Mouse (Mus musculus) embryonic facial prominence, embryonic 15.5 days (tissue): ENCODE data around the gene Efcab7. TPM values are rescaled to one million over a fixed set of nuclear protein-coding genes. Genes with fewer than 3 reads are reported as not detected.

Source experiments
- ATAC-seq: fragments of 200-750 bp; cut with Nextera tagmentation; 2 replicates; pipeline ENCODE4 v1.8.0; 2017; ENCODE audit warnings: low read depth, moderate TSS enrichment; ENCODE audit not compliant: insufficient number of reproducible peaks, low FRiP score, low TSS enrichment
- H3K27ac ChIP-seq: fragments of 300-500 bp; sonication (generic); replicated peaks from 2 replicates; pipeline ENCODE4 v1.5.1; 2015; ENCODE audit warnings: mild to moderate bottlenecking, inconsistent platforms
- H3K27me3 ChIP-seq: fragments of 300-500 bp; sonication (generic); 2 replicates; pipeline ENCODE4 v1.6.1; 2015; ENCODE audit warnings: inconsistent platforms
- H3K36me3 ChIP-seq: fragments of 300-500 bp; sonication (generic); 2 replicates; pipeline ENCODE4 v1.6.1; 2015; ENCODE audit warnings: mild to moderate bottlenecking, inconsistent platforms
- H3K4me1 ChIP-seq: fragments of 300-500 bp; sonication (generic); 2 replicates; pipeline ENCODE4 v1.6.1; 2015; ENCODE audit warnings: inconsistent platforms
- H3K4me2 ChIP-seq: fragments of 300-500 bp; sonication (generic); replicated peaks from 2 replicates; pipeline ENCODE4 v1.6.1; 2015; ENCODE audit warnings: mild to moderate bottlenecking, inconsistent platforms
- H3K4me3 ChIP-seq: fragments of 300-500 bp; sonication (generic); replicated peaks from 2 replicates; pipeline ENCODE4 v1.5.1; 2015; ENCODE audit warnings: mild to moderate bottlenecking, inconsistent platforms
- H3K9ac ChIP-seq: fragments of 300-500 bp; sonication (generic); 2 replicates; pipeline ENCODE4 v1.6.1; 2015; ENCODE audit warnings: inconsistent platforms
- H3K9me3 ChIP-seq: fragments of 300-500 bp; sonication (generic); replicated peaks from 2 replicates; pipeline ENCODE4 v1.6.1; 2016; ENCODE audit warnings: inconsistent platforms
- WGBS: fragments of 180-500 bp; shearing (Covaris S2); methylation state at CpG from one replicate; pipeline ENCODE4 v1.1.7; 2015; 5-methylcytosine and 5-hydroxymethylcytosine counted together
- polyA plus RNA-seq: library from polyadenylated mRNA; unstranded; fragments of >200 nt; fragmentation: Nextera tagmentation; extraction: Ambion mirVana; gene quantifications from 2 replicates; pipeline ENCODE4 v1.2.1, GENCODE M21; 2015

Gene Efcab7
- polyA plus RNA-seq, 1 experiment from 2014 or later = 27.8 TPM

DNA sequence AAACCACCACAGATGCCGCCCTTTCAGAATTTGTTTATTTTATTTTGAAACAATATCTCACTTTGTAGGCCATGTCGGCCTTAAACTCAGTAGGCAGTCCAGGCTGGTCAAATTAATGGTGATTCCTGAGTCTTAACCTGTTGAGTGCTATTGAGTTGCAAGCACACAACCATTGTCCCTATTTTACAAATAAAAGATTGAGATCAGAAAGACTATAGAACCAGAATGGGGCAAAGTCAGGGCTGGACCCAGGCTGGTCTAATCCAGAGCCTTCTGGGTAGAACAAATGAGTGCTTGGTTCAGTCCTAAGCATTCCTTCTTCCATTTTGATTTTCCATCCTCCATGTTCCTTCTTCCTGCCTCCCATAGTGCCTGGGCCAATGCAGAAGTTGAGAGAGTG is 117.5 kb downstream of the Efcab7 start:
- Histone ChIP-seq H3K27me3 (no peaks in the 10 kb centered on the region), H3K36me3 (no peaks in the 10 kb centered on the region), H3K4me3 (no peak overlapping the region), H3K9me3 (no peaks in the 10 kb centered on the region), H3K9ac (no peak overlapping the region), H3K4me1 (no peaks in the 10 kb centered on the region), H3K4me2 (no peak overlapping the region), H3K27ac (no peak overlapping the region)
- WGBS = 77% methylated on average over 2 of the region's 2 CpGs
- no peak for ATAC-seq

DNA sequence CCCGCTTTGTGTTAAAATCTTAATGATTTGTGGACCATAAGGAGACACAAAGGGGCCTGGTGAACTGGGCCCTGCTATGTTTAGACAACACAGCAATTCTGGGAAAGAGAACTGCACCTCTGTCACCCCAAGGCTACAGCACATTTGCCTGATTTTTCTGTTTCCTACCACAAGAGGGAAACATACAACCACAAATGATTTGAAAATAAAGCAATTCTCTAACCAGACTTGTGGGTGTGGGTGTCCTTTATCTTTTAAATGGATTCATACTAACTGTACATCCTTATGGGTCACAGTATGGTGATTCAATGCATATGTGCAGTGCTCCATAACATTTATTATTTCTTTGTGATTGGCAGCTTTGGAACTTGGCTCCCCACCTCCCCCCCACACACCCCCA is 118.2 kb downstream of the Efcab7 start:
- no peaks in the 10 kb centered on the region for H3K27me3 ChIP-seq
- no peaks in the 10 kb centered on the region for H3K9me3 ChIP-seq
- no peak overlapping the region for H3K4me2 ChIP-seq
- no peaks in the 10 kb centered on the region for H3K36me3 ChIP-seq
- no peak overlapping the region for H3K9ac ChIP-seq
- no peaks in the 10 kb centered on the region for H3K4me1 ChIP-seq
- no peak overlapping the region for H3K4me3 ChIP-seq
- H3K27ac ChIP-seq = no peak overlapping the region
- 86% methylated on average over 1 of the region's 1 CpGs for WGBS
- no peak for ATAC-seq

DNA sequence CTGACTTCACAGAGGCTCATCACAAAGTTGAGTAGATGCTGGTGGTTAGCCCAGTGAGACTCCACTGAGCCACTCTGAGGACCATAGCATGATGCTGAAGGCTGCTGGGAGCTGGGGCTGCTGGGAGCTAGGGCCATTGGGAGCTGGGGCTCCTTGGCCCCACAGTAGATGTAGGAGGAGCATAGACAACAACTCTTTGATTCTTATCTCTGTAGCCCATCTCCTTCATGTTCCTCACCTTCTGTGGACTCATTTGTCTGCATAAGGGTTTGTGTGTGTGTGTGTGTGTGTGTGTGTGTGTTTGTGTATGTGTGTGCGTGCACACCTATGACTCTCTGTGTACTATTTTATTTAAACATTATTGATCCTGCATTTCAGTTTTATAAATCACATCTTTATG is 118.9 kb downstream of the Efcab7 start:
- Histone ChIP-seq H3K27me3 (no peaks in the 10 kb centered on the region), H3K9ac (no peak overlapping the region), H3K27ac (no peak overlapping the region), H3K9me3 (no peaks in the 10 kb centered on the region), H3K4me1 (no peaks in the 10 kb centered on the region), H3K4me3 (no peak overlapping the region), H3K4me2 (no peak overlapping the region), H3K36me3 (no peaks in the 10 kb centered on the region)
- ATAC-seq = no peak
- 96% methylated on average over 1 of the region's 1 CpGs for WGBS

DNA sequence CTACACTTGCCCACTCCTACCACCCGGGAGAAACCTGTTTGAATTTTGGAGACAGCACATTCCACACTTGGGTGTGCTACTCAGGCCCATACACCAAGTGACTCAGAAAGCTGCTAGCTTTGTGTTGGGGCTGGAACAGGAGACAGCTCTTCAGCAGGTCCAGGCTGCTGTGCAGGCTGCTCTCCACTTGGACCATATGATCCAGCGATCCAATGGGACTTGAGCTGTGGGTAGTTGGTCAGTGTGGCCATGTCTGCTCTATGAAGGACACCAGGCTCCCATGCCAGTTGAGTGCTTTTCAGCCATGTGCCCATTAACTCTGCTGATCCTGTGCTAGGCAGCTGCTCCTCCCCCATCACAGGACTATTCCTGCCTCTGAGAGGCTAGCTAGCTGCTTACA is 124.9 kb downstream of the Efcab7 start:
- Histone ChIP-seq H3K27me3 (no peaks in the 10 kb centered on the region), H3K4me1 (no peaks in the 10 kb centered on the region)
- 89% methylated on average over 2 of the region's 2 CpGs for WGBS

DNA sequence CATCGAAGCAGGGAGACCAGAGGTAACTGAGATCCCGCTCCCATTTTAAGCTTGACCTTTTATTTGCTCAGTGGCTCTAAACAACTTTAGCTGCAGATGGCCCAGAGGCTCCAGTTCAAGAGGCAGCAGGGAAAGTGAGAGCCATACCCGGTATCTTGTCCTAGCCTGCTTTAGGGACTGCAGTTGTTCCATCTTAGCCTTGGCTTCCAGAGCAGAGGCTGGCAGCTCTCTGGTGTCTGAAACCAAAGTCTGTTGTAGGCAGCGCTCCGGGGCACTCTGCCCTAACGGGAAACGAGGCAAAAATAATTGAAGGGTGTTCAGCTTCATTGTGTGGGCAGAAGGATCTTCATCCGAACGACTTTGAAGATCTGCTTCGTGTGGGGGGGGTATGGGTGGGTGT is 126.4 kb downstream of the Efcab7 start:
- H3K4me2 ChIP-seq = no peak overlapping the region
- no peaks in the 10 kb centered on the region for H3K27me3 ChIP-seq
- 75% methylated on average over 10 of the region's 10 CpGs for WGBS
- H3K36me3 ChIP-seq = no peaks in the 10 kb centered on the region
- H3K4me3 ChIP-seq = no peak overlapping the region
- H3K27ac ChIP-seq = no peak overlapping the region
- H3K9ac ChIP-seq = no peak overlapping the region
- ATAC-seq = no peak
- H3K9me3 ChIP-seq = no peaks in the 10 kb centered on the region
- no peaks in the 10 kb centered on the region for H3K4me1 ChIP-seq

More for the DNA sequence above, 124.9 kb downstream of the Efcab7 start:
- Histone ChIP-seq H3K27ac (no peak overlapping the region), H3K9me3 (no peaks in the 10 kb centered on the region), H3K4me3 (no peak overlapping the region), H3K9ac (no peak overlapping the region), H3K4me2 (no peak overlapping the region), H3K36me3 (no peaks in the 10 kb centered on the region)
- ATAC-seq = no peak

DNA sequence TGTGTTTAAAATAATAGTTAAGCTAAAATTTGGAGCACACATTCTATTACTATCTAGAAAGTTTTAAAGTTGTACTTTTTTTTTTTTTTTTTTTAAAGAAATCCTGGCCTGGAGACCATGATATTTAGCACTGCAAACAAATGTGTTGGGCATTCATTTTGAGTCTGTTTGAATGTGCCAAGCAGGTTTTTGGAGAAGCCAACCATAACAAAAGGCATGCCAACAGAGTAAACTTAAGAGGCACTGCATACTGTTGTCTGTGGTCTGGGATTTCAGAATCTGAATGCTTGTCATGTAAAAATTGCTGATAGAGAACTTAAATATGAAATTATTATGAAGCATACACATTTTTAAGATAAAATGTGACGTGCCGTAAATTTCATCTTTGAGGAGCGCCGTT is 128.2 kb downstream of the Efcab7 start:
- Histone ChIP-seq H3K27ac (no peak overlapping the region), H3K4me3 (no peak overlapping the region), H3K36me3 (no peaks in the 10 kb centered on the region), H3K27me3 (no peaks in the 10 kb centered on the region), H3K9me3 (no peaks in the 10 kb centered on the region), H3K4me1 (no peaks in the 10 kb centered on the region), H3K9ac (no peak overlapping the region), H3K4me2 (no peak overlapping the region)
- ATAC-seq = no peak
- WGBS = 88% methylated on average over 4 of the region's 4 CpGs

DNA sequence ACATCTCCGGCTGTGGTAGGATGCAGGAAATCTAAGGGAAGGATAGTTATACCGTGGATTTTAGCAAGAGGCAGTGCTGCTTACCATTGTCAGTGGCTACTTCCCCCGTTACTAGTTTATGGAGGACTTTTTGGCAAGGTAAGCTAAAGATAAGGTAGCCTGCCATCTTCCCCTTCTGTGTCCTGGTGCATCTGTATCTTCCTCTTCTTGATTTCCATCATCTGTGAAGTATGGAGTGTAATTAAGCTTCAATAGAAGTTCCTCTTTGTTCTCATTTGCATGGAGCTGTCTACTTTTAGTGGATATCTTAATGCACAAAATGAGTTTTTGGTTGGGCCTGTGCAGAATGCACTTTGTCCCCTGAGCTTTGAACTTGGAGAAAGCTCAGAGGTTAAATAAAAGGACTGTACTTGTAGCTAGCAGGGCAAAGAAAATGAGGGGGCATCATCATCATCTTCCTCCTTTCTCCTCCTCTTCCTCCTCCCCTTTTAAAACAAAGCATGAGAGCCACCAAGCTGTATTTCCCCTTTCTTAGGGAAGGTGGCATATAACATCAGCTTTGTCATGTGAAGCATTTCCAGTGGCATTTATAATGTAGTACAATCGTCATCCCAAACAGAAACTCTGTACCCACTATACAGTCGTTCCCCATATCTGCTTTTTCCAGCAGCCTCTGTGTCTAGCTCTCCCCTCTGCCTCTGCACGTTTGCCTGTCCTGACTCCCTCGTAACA is 129.3 kb downstream of the Efcab7 start:
- Histone ChIP-seq H3K4me1 (no peaks in the 10 kb centered on the region), H3K4me3 (no peak overlapping the region), H3K9ac (no peak overlapping the region), H3K27ac (no peak overlapping the region), H3K4me2 (no peak overlapping the region), H3K36me3 (no peaks in the 10 kb centered on the region), H3K9me3 (no peaks in the 10 kb centered on the region), H3K27me3 (no peaks in the 10 kb centered on the region)
- 64% methylated on average over 7 of the region's 7 CpGs for WGBS
- ATAC-seq = no peak

DNA sequence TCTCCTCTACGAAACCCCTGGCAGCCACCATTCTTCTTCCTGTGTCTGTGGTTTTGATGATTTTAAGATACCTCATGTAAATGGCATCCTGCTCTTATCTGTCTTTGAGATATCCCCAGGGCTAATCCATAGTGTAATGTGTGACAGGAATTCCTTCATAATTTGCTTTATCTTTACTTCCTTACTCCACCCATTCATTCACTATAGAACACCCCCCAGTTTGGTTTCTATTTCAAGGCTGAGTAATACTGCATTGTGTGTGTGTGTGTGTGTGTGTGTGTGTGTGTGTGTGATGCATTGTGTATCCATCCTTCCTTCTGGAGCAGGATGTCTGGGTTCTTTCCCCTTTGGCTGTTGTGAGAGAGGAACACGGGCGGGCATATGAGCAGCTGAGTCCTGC is 130.3 kb downstream of the Efcab7 start:
- no peak overlapping the region for H3K9ac ChIP-seq
- H3K36me3 ChIP-seq = 0 out of 2 replicates have a peak, but pooled peaks cover 8% of the 10 kb centered on the region
- WGBS = 85% methylated on average over 3 of the region's 3 CpGs
- no peaks in the 10 kb centered on the region for H3K27me3 ChIP-seq
- ATAC-seq = no peak
- H3K4me1 ChIP-seq = 0 out of 2 replicates have a peak, but pooled peaks cover 3% of the 10 kb centered on the region
- H3K9me3 ChIP-seq = no peaks in the 10 kb centered on the region
- no peak overlapping the region for H3K4me3 ChIP-seq
- H3K4me2 ChIP-seq = no peak overlapping the region
- H3K27ac ChIP-seq = no peak overlapping the region

Other genes starting within 250 kb of the Efcab7 start
- gene Foxd3, start 172.9 kb upstream of the Efcab7 start, polyA plus RNA-seq = 1.7 and 1.8 TPM in 2 replicates
- 17.2 and 18.6 TPM in 2 replicates for gene Alg6, start 113.5 kb upstream of the Efcab7 start, polyA plus RNA-seq
- 45.4 and 49.7 TPM in 2 replicates for gene Pgm1, start 100.2 kb downstream of the Efcab7 start, polyA plus RNA-seq
- gene Itgb3bp, start 100.6 kb downstream of the Efcab7 start, polyA plus RNA-seq = 28.5 and 29.3 TPM in 2 replicates